Mouse (Mus musculus) intestine, embryonic 14.5 days (tissue): ENCODE data around the gene Ccpg1. TPM values are rescaled to one million over a fixed set of nuclear protein-coding genes. Genes with fewer than 3 reads are reported as not detected.

Source experiments
- ATAC-seq: fragments of 200-750 bp; cut with Nextera tagmentation; replicated peaks from 2 replicates; pipeline ENCODE4 v1.8.0; 2017; ENCODE audit warnings: low read depth, moderate number of reproducible peaks, moderate TSS enrichment, moderate library complexity; ENCODE audit not compliant: low FRiP score, low TSS enrichment
- DNase-seq: peaks from one replicate; pipeline ENCODE4 v3.0.0-alpha.2; 2018; ENCODE audit warnings: low spot score
- H3K27ac ChIP-seq: fragments of 300-500 bp; sonication (generic); 2 replicates; pipeline ENCODE4 v1.5.1; 2014; ENCODE audit warnings: low read depth, mild to moderate bottlenecking, control low read depth
- H3K27me3 ChIP-seq: fragments of 300-500 bp; sonication (generic); replicated peaks from 2 replicates; pipeline ENCODE4 v1.6.1; 2014; ENCODE audit warnings: low read length, control low read depth; ENCODE audit not compliant: control insufficient read depth, insufficient read depth
- H3K36me3 ChIP-seq: fragments of 300-500 bp; sonication (generic); 2 replicates; pipeline ENCODE4 v1.6.1; 2014; ENCODE audit warnings: low read length, control low read depth; ENCODE audit not compliant: control insufficient read depth, insufficient read depth
- H3K4me1 ChIP-seq: fragments of 300-500 bp; sonication (generic); replicated peaks from 2 replicates; pipeline ENCODE4 v1.6.1; 2014; ENCODE audit warnings: low read length, control low read depth, mixed read lengths; ENCODE audit not compliant: control insufficient read depth, insufficient read depth
- H3K4me2 ChIP-seq: fragments of 300-500 bp; sonication (generic); 2 replicates; pipeline ENCODE4 v1.6.1; 2014; ENCODE audit warnings: low read length
- H3K4me3 ChIP-seq: fragments of 300-500 bp; sonication (generic); 2 replicates; pipeline ENCODE4 v1.5.1; 2014; ENCODE audit warnings: low read depth, low read length, control low read depth, mixed read lengths
- H3K9ac ChIP-seq: fragments of 300-500 bp; sonication (generic); 2 replicates; pipeline ENCODE4 v1.6.1; 2014; ENCODE audit warnings: mild to moderate bottlenecking, low read length
- H3K9me3 ChIP-seq: fragments of 300-500 bp; sonication (generic); 2 replicates; pipeline ENCODE4 v1.6.1; 2016; ENCODE audit warnings: low read length, control low read depth; ENCODE audit not compliant: control insufficient read depth
- WGBS: fragments of 180-500 bp; shearing (Covaris S2); extraction: QIAGEN DNeasy Blood & Tissue Kit; methylation state at CpG from one replicate; pipeline ENCODE4 v1.1.7; 2014; 5-methylcytosine and 5-hydroxymethylcytosine counted together
- polyA plus RNA-seq: library from polyadenylated mRNA; unstranded; fragments of >200 nt; fragmentation: Nextera tagmentation; extraction: Ambion mirVana; gene quantifications from 2 replicates; pipeline ENCODE4 v1.2.1, GENCODE M21; 2014

Ccpg1 gene
- polyA plus RNA-seq, 1 experiment from 2014 or later, result 21.8 TPM

GRCm38 (mm10) chr9:72975242-72975641 is 10.0 kb upstream of the Ccpg1 start:
- 89% methylated on average over 1 of the region's 1 CpGs for WGBS
- H3K4me1 ChIP-seq, result no peaks in the 10 kb centered on the region
- ATAC-seq, result no peak

GRCm38 (mm10) chr9:72983066-72983465 is 2.2 kb upstream of the Ccpg1 start:
- H3K4me1 ChIP-seq, result peaks cover 6% of the 10 kb centered on the region; the same call in 1 of the 2 replicates
- WGBS, result 68% methylated on average over 2 of the region's 2 CpGs
- no peaks in the 10 kb centered on the region for H3K27me3 ChIP-seq
- no peak overlapping the region for H3K4me2 ChIP-seq
- no peak overlapping the region for H3K4me3 ChIP-seq
- no peaks in the 10 kb centered on the region for H3K36me3 ChIP-seq
- DNase-seq (no peak), ATAC-seq (no peak)
- H3K9ac ChIP-seq, result no peak overlapping the region
- no peak overlapping the region for H3K27ac ChIP-seq
- no peaks in the 10 kb centered on the region for H3K9me3 ChIP-seq

More at GRCm38 (mm10) chr9:72975242-72975641, 10.0 kb upstream of the Ccpg1 start:
- Histone ChIP-seq H3K4me3 (no peak overlapping the region), H3K27me3 (no peaks in the 10 kb centered on the region), H3K4me2 (no peak overlapping the region), H3K27ac (no peak overlapping the region), H3K9ac (no peak overlapping the region), H3K9me3 (no peaks in the 10 kb centered on the region), H3K36me3 (no peaks in the 10 kb centered on the region)
- no peak for DNase-seq

DNA sequence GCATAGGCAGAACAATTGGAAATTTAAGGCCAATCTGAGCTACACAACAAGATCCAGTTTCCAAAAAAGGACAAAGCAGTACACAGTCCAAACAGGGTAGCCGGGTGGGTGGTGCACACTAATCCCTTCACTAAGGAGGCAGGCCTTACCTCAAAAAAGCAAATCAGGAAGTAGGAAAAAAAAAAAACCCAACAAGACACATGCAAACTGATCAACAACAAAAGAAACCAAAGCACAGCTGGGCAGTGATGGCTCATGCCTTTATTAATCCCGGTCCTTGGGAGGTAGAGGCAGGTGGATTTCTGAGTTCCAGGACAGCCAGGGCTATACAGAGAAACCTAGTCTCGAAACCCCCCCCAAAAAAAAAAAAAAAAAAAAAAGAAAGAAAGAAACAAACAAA is 2.5 kb downstream of the Ccpg1 start:
- 80% methylated on average over 3 of the region's 3 CpGs for WGBS
- H3K9ac ChIP-seq, result no peak overlapping the region
- DNase-seq, result no peak

GRCm38 (mm10) chr9:72988706-72989105 is 3.5 kb downstream of the Ccpg1 start:
- Histone ChIP-seq H3K4me1 (peaks cover 6% of the 10 kb centered on the region; the same call in 1 of the 2 replicates), H3K27me3 (no peaks in the 10 kb centered on the region), H3K9me3 (no peaks in the 10 kb centered on the region), H3K27ac (no peak overlapping the region), H3K9ac (no peak overlapping the region), H3K4me2 (no peak overlapping the region), H3K4me3 (no peak overlapping the region), H3K36me3 (no peaks in the 10 kb centered on the region)
- DNase-seq, result no peak
- 80% methylated on average over 5 of the region's 5 CpGs for WGBS
- ATAC-seq, result no peak

More for the DNA sequence above, 2.5 kb downstream of the Ccpg1 start:
- H3K36me3 ChIP-seq, result no peaks in the 10 kb centered on the region
- no peaks in the 10 kb centered on the region for H3K9me3 ChIP-seq
- H3K4me2 ChIP-seq, result no peak overlapping the region
- peaks cover 6% of the 10 kb centered on the region; the same call in 1 of the 2 replicates for H3K4me1 ChIP-seq
- ATAC-seq, result no peak
- no peak overlapping the region for H3K27ac ChIP-seq
- H3K4me3 ChIP-seq, result no peak overlapping the region
- H3K27me3 ChIP-seq, result no peaks in the 10 kb centered on the region

DNA sequence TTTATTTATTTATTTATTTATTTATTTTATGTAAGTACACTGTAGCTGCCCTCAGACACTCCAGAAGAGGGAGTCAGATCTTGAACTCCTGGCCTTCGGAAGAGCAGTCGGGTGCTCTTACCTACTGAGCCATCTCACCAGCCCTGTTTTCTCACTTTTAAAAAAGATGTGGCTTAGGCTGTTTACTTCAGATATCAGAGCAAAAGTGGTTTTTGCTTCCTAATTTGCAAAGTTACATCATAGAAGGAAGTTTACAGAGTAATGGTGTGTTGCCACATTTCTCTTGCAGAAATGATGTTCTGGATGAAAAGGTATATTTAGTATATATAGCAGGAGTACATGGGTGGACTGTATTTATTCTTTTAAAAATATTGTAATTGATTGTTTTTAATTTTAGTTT is 6.2 kb downstream of the Ccpg1 start:
- WGBS, result 91% methylated on average over 2 of the region's 2 CpGs
- no peak for ATAC-seq
- Histone ChIP-seq H3K36me3 (no peaks in the 10 kb centered on the region), H3K9ac (no peak overlapping the region), H3K4me1 (no peaks in the 10 kb centered on the region; the same call in 1 of the 2 replicates), H3K27me3 (no peaks in the 10 kb centered on the region), H3K4me2 (no peak overlapping the region), H3K4me3 (no peak overlapping the region), H3K27ac (no peak overlapping the region), H3K9me3 (no peaks in the 10 kb centered on the region)
- no peak for DNase-seq

- no peak for DNase-seq
- WGBS, result 88% methylated on average over 5 of the region's 5 CpGs
- Histone ChIP-seq H3K36me3 (no peaks in the 10 kb centered on the region), H3K9me3 (no peaks in the 10 kb centered on the region), H3K4me3 (no peak overlapping the region), H3K9ac (no peak overlapping the region), H3K27me3 (no peaks in the 10 kb centered on the region), H3K4me2 (no peak overlapping the region), H3K4me1 (no peaks in the 10 kb centered on the region), H3K27ac (no peak overlapping the region)
- no peak for ATAC-seq
These were observed 7.3 kb downstream of the Ccpg1 start for GRCm38 (mm10) chr9:72992576-72992975.

DNA sequence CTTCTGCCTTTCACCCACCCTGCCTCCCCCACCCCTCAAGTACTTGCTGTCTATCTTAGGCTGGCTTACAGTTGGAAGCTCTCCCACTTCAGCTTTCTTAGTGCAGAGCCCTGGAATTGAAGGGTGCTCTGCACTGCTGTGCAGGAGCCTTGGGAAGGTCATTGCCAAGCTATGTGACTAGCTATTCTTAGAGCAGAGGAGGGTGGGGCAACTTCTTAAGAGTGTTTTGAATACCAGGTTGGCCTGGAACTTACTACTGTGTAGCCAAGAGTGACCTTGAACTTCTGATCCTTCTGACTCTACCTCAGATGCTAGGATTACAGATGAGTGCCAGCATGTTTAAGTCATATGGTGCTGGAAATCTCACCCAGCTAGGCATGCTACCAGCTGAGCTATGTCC is 10.9 kb downstream of the Ccpg1 start:
- no peak overlapping the region for H3K4me3 ChIP-seq
- H3K9me3 ChIP-seq, result no peaks in the 10 kb centered on the region
- H3K27me3 ChIP-seq, result no peaks in the 10 kb centered on the region
- no peak overlapping the region for H3K27ac ChIP-seq
- H3K4me1 ChIP-seq, result no peaks in the 10 kb centered on the region
- no peak for DNase-seq
- H3K36me3 ChIP-seq, result no peaks in the 10 kb centered on the region
- H3K4me2 ChIP-seq, result no peak overlapping the region
- no peak overlapping the region for H3K9ac ChIP-seq
- no peak for ATAC-seq

DNA sequence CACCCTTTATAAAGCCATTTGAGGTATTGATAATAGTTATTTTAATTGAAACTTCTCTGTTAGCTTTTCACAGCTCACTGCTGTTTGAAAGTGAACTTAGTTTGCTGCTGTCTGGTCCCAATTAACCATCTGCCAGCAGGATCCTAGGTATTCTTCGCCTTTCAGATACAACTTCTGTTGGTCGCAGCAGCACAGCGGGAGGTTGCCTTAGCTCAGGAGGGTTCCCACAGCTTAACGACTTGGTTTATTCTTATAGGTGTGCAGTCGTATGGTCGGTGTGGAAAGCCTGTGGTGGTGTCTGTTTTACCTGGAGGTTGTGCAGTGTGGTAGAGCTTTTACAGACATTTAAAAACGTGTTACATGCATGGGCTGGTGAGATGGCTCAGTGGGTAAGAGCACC is 11.6 kb downstream of the Ccpg1 start:
- no peak overlapping the region for H3K27ac ChIP-seq
- H3K27me3 ChIP-seq, result no peaks in the 10 kb centered on the region
- WGBS, result 67% methylated on average over 7 of the region's 7 CpGs
- H3K36me3 ChIP-seq, result no peaks in the 10 kb centered on the region
- no peak overlapping the region for H3K9ac ChIP-seq
- DNase-seq, result no peak
- no peaks in the 10 kb centered on the region for H3K4me1 ChIP-seq
- no peak overlapping the region for H3K4me2 ChIP-seq
- H3K4me3 ChIP-seq, result no peak overlapping the region
- no peaks in the 10 kb centered on the region for H3K9me3 ChIP-seq
- no peak for ATAC-seq

- DNase-seq, result no peak
- no peak overlapping the region for H3K9ac ChIP-seq
- 69% methylated on average over 2 of the region's 2 CpGs for WGBS
- H3K4me3 ChIP-seq, result no peak overlapping the region
- no peaks in the 10 kb centered on the region for H3K36me3 ChIP-seq
- H3K4me1 ChIP-seq, result no peaks in the 10 kb centered on the region
- no peaks in the 10 kb centered on the region for H3K9me3 ChIP-seq
- ATAC-seq, result no peak
- no peak overlapping the region for H3K4me2 ChIP-seq
- H3K27ac ChIP-seq, result no peak overlapping the region
- no peaks in the 10 kb centered on the region for H3K27me3 ChIP-seq
These were observed 15.3 kb downstream of the Ccpg1 start for GRCm38 (mm10) chr9:73000487-73000886.
